Mouse (Mus musculus) heart, adult 18-20 months (tissue): Measurements from ENCODE around the gene Ltf. TPM values are rescaled to one million over a fixed set of nuclear protein-coding genes. Genes with fewer than 3 reads are reported as not detected.

Experiments used
- DNase-seq, 2 experiments: peaks; one replicate each; pipeline ENCODE4 v3.0.0; 2021 to 2022; ENCODE audit warnings: mixed read lengths in 1 of 2
- long read RNA-seq, 2 experiments: library from polyadenylated mRNA; stranded (forward); transcript quantifications; one replicate each; pipeline ENCODE4 v2.0.0; 2021
- total RNA-seq, 2 experiments: library from RNA; stranded (reverse); gene quantifications; 2 replicates each; pipeline ENCODE4 v1.2.3; 2021

The Ltf gene
- total RNA-seq: 1 to 10 TPM in 1 of 2 experiments, under 1 TPM in 1; 0.10 to 9.8 TPM
- long read RNA-seq, experiment 1: 0 reads
- long read RNA-seq, experiment 2, transcript Ltf-201 (17 exons, 2,743 nt): major isoform, 7 of 9 reads
- long read RNA-seq, experiment 2, partial matches to known transcripts: 2 of 9 reads
- long read RNA-seq, experiment 2, other reads (novel, unspliced or antisense): 0 of 9 reads

- DNase-seq: no peak
Observed at GRCm38 (mm10) chr9:111019022-111019421, at the start of gene Ltf. Gene Ltf, plus strand, starts transcription at chr9:111019271.

GRCm38 (mm10) chr9:110979411-110979810 is 39.7 kb upstream of the Ltf start:
- no peak for DNase-seq

- no peak for DNase-seq
Observed at GRCm38 (mm10) chr9:110982351-110982750, 36.7 kb upstream of the Ltf start.

GRCm38 (mm10) chr9:110984096-110984495 is 35.0 kb upstream of the Ltf start:
- DNase-seq: no peak

- no peak for DNase-seq
Observed at GRCm38 (mm10) chr9:110985541-110985940, 33.5 kb upstream of the Ltf start.

- no peak for DNase-seq
Observed at GRCm38 (mm10) chr9:110985951-110986350, 33.1 kb upstream of the Ltf start.

GRCm38 (mm10) chr9:110987331-110987730 is 31.7 kb upstream of the Ltf start:
- no peak for DNase-seq

GRCm38 (mm10) chr9:110988078-110988477 is 31.0 kb upstream of the Ltf start:
- DNase-seq: no peak

GRCm38 (mm10) chr9:110989141-110989540 is 29.9 kb upstream of the Ltf start:
- DNase-seq: no peak

- no peak for DNase-seq
Observed at GRCm38 (mm10) chr9:110989543-110989942, 29.5 kb upstream of the Ltf start.

- DNase-seq: peak; percentile 59 to 84
Observed at GRCm38 (mm10) chr9:110990204-110990603, 28.9 kb upstream of the Ltf start, which contains the start of gene Rtp3. Gene Rtp3, minus strand, starts transcription at chr9:110990583.

- DNase-seq: no peak
Observed at GRCm38 (mm10) chr9:110993281-110993709, 25.8 kb upstream of the Ltf start.

GRCm38 (mm10) chr9:110994716-110995172 is 24.3 kb upstream of the Ltf start:
- peak; percentile 83 to 91 for DNase-seq

GRCm38 (mm10) chr9:110997245-110997644 is 21.8 kb upstream of the Ltf start:
- peak; percentile 84 to 88 for DNase-seq

- no peak for DNase-seq
Observed at GRCm38 (mm10) chr9:110999056-110999455, 20.0 kb upstream of the Ltf start.

- peak; percentile 55 to 68 for DNase-seq
Observed at GRCm38 (mm10) chr9:110999856-111000255, 19.2 kb upstream of the Ltf start.

- no peak for DNase-seq
Observed at GRCm38 (mm10) chr9:111001621-111002020, 17.4 kb upstream of the Ltf start.

GRCm38 (mm10) chr9:111003279-111003678 is 15.8 kb upstream of the Ltf start:
- no peak for DNase-seq

GRCm38 (mm10) chr9:111006544-111006943 is 12.5 kb upstream of the Ltf start:
- DNase-seq: no peak

- no peak for DNase-seq
Observed at GRCm38 (mm10) chr9:111009763-111010162, 9.3 kb upstream of the Ltf start.

- DNase-seq: peak in 1 of 2 experiments; percentile 23
Observed at GRCm38 (mm10) chr9:111011550-111011949, 7.5 kb upstream of the Ltf start.

GRCm38 (mm10) chr9:111012041-111012440 is 7.0 kb upstream of the Ltf start:
- no peak for DNase-seq

GRCm38 (mm10) chr9:111015658-111016057 is 3.4 kb upstream of the Ltf start:
- DNase-seq: no peak

GRCm38 (mm10) chr9:111026791-111027190 is 7.7 kb downstream of the Ltf start:
- no peak for DNase-seq
